Mouse (Mus musculus): ENCODE results near the gene Chmp2a. TPM values are rescaled to one million over a fixed set of nuclear protein-coding genes. Genes with fewer than 3 reads are reported as not detected.

The Chmp2a gene
- polyA plus RNA-seq, 1 experiment: 183 TPM

DNA sequence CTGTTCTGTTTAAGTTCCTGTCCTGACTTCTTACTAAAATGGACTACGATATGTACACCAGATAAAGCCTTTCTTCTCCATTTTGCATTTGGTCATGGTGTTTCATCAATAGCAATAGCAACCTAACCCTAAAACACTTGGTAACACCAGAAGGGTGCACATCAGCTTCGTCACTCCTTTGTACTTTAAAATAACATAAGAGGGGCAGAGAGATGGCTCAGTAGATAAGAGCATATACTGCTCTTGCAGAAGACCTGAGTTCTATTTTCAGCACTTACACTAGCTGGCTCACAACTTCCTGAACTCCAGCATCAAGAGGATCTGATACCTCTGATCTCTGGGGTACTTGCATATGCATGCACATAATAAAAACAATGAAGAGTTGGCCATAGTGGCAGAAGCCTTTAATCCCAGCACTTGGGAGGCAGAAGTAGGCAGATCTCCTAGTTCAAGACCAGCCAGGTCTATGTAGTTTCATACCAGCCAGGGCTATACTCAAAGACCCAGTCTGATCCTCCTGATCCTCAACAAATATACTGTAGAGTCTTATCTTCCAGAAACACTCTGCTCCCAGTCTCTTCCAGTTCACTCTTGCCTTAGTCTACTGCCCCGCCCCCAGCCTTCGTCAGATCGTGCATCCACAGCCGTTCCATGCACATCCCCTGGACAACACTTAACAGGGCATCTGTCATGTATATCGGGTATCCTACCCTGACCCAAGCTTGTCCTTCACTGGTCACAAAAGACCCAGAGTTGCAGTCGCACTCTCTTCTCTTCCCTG lies 47.0 kb downstream of the Chmp2a start:
- WGBS: 71% methylated on average over 8 of the region's 8 CpGs
- Histone ChIP-seq H3K4me3 (replicated peaks; ENCODE audit: control insufficient read depth, low read depth, low read length) (no peak overlapping the region), H3K4me1 (ENCODE audit: control insufficient read depth, insufficient read depth, low read length) (no peaks in the 10 kb centered on the region; the same call in 1 of the 2 replicates), H3K27ac (ENCODE audit: control insufficient read depth, insufficient read depth, low read depth, low read length, poor library complexity) (no peak overlapping the region)
- no peak for TF ChIP-seq CTCF (IDR thresholded peaks at IDR 0.05; ENCODE audit: control insufficient read depth, insufficient read depth, low read length)

DNA sequence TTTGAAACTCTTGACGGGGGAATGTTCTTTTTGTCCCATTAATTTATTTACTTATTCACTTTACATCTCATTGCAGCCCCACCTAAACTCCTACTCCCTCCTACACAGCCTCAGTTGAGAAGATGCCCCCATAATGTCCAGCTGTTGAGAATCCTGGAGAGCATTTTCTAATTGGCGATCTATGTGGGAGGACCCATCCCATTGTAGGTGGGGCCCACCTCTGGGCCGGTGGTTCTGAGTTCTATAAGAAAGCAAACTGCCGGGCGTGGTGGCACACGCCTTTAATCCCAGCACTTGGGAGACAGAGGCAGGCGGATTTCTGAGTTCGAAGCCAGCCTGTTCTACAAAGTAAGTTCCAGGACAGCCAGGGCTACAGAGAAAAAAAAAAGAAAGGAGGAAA lies 47.7 kb downstream of the Chmp2a start:
- H3K4me3 ChIP-seq (replicated peaks; ENCODE audit: control insufficient read depth, low read depth, low read length): no peak overlapping the region
- WGBS: 76% methylated on average over 8 of the region's 8 CpGs
- H3K4me1 ChIP-seq (ENCODE audit: control insufficient read depth, insufficient read depth, low read length): no peaks in the 10 kb centered on the region; the same call in 1 of the 2 replicates
- no peak overlapping the region for H3K27ac ChIP-seq (ENCODE audit: control insufficient read depth, insufficient read depth, low read depth, low read length, poor library complexity)
- TF ChIP-seq CTCF (IDR thresholded peaks at IDR 0.05; ENCODE audit: control insufficient read depth, insufficient read depth, low read length): no peak
- no peak for TF ChIP-seq POLR2A (IDR thresholded peaks at IDR 0.05; ENCODE audit: borderline replicate concordance, control insufficient read depth, low read depth, low read length)

DNA sequence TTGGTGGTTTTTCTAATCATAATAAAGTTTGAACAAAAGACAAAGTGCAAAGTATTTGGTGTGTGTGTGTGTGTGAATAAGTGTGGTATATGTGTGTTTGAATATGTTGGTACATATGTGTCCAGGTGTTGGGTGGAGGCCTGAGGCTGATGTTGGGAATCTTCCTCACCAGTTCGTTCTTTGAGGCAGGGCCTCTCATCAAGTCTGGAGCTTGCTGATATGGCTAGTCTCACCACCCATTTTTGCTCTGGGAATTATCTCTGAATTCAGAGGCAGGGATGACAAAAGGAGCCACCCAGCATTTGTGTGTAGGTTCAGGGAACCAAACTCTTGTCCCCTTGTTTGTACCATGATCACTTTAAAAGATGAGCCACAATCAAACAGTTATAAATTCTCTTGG lies 48.9 kb downstream of the Chmp2a start:
- H3K27ac ChIP-seq (ENCODE audit: control insufficient read depth, insufficient read depth, low read depth, low read length, poor library complexity): no peak overlapping the region
- H3K4me1 ChIP-seq (ENCODE audit: control insufficient read depth, insufficient read depth, low read length): no peaks in the 10 kb centered on the region; the same call in 1 of the 2 replicates
- no peak overlapping the region for H3K4me3 ChIP-seq (replicated peaks; ENCODE audit: control insufficient read depth, low read depth, low read length)
- no peak for TF ChIP-seq CTCF (IDR thresholded peaks at IDR 0.05; ENCODE audit: control insufficient read depth, insufficient read depth, low read length)
- no peak for TF ChIP-seq POLR2A (IDR thresholded peaks at IDR 0.05; ENCODE audit: borderline replicate concordance, control insufficient read depth, low read depth, low read length)
- 37% methylated on average over 1 of the region's 1 CpGs for WGBS

Other genes with a start within 250 kb of the Chmp2a start
- 0.27 and 1.2 TPM in 2 replicates for gene Zscan18, start 231.2 kb downstream of the Chmp2a start, polyA plus RNA-seq (2011; ENCODE audit: insufficient read depth, insufficient read length, low replicate concordance, missing spikeins)
- 3.4 and 11.5 TPM in 2 replicates for gene Zfp329, start 215.9 kb downstream of the Chmp2a start, polyA plus RNA-seq (2011; ENCODE audit: insufficient read depth, insufficient read length, low replicate concordance, missing spikeins)
- gene Zfp110, start 200.0 kb downstream of the Chmp2a start, polyA plus RNA-seq (2011; ENCODE audit: insufficient read depth, insufficient read length, low replicate concordance, missing spikeins): 14.6 and 24.9 TPM in 2 replicates
- gene Zfp128, start 153.6 kb downstream of the Chmp2a start, polyA plus RNA-seq (2011; ENCODE audit: insufficient read depth, insufficient read length, low replicate concordance, missing spikeins): 0.65 TPM in 1 of 2 replicates, not detected in the other
- 2.3 and 2.6 TPM in 2 replicates for gene Zscan22, start 137.0 kb downstream of the Chmp2a start, polyA plus RNA-seq (2011; ENCODE audit: insufficient read depth, insufficient read length, low replicate concordance, missing spikeins)
- gene Rps5, start 112.5 kb downstream of the Chmp2a start, polyA plus RNA-seq (2011; ENCODE audit: insufficient read depth, insufficient read length, low replicate concordance, missing spikeins): 895 and 1,171 TPM in 2 replicates
- gene Rnf225, start 107.4 kb downstream of the Chmp2a start, polyA plus RNA-seq (2011; ENCODE audit: insufficient read depth, insufficient read length, low replicate concordance, missing spikeins): 0.47 and 0.74 TPM in 2 replicates
- gene Zfp324, start 69.0 kb downstream of the Chmp2a start, polyA plus RNA-seq (2011; ENCODE audit: insufficient read depth, insufficient read length, low replicate concordance, missing spikeins): 0.70 and 0.80 TPM in 2 replicates
- gene Zfp446, start 57.0 kb downstream of the Chmp2a start, polyA plus RNA-seq (2011; ENCODE audit: insufficient read depth, insufficient read length, low replicate concordance, missing spikeins): 2.3 and 4.4 TPM in 2 replicates
- gene Slc27a5, start 36.6 kb downstream of the Chmp2a start, polyA plus RNA-seq (2011; ENCODE audit: insufficient read depth, insufficient read length, low replicate concordance, missing spikeins): 1.7 and 2.2 TPM in 2 replicates
- gene Trim28, start 35.7 kb downstream of the Chmp2a start, polyA plus RNA-seq (2011; ENCODE audit: insufficient read depth, insufficient read length, low replicate concordance, missing spikeins): 163 and 286 TPM in 2 replicates
- gene Zbtb45, start 24.8 kb downstream of the Chmp2a start, polyA plus RNA-seq (2011; ENCODE audit: insufficient read depth, insufficient read length, low replicate concordance, missing spikeins): 9.6 and 10.0 TPM in 2 replicates
- gene Ube2m, start 3.5 kb upstream of the Chmp2a start, polyA plus RNA-seq (2011; ENCODE audit: insufficient read depth, insufficient read length, low replicate concordance, missing spikeins): 132 and 135 TPM in 2 replicates
- gene Mzf1, start 20.0 kb upstream of the Chmp2a start, polyA plus RNA-seq (2011; ENCODE audit: insufficient read depth, insufficient read length, low replicate concordance, missing spikeins): 0.83 and 4.1 TPM in 2 replicates
- 0.55 and 0.77 TPM in 2 replicates for gene Vmn1r85, start 60.4 kb upstream of the Chmp2a start, polyA plus RNA-seq (2011; ENCODE audit: insufficient read depth, insufficient read length, low replicate concordance, missing spikeins)
- not detected in 2 replicates for gene Vmn1r86, start 85.1 kb upstream of the Chmp2a start, polyA plus RNA-seq (2011; ENCODE audit: insufficient read depth, insufficient read length, low replicate concordance, missing spikeins)
- gene Vmn1r87, start 105.3 kb upstream of the Chmp2a start, polyA plus RNA-seq (2011; ENCODE audit: insufficient read depth, insufficient read length, low replicate concordance, missing spikeins): not detected in 2 replicates
- 0.31 and 1.7 TPM in 2 replicates for gene Vmn1r88, start 124.8 kb upstream of the Chmp2a start, polyA plus RNA-seq (2011; ENCODE audit: insufficient read depth, insufficient read length, low replicate concordance, missing spikeins)
- not detected in 2 replicates for gene Vmn1r89, start 178.2 kb upstream of the Chmp2a start, polyA plus RNA-seq (2011; ENCODE audit: insufficient read depth, insufficient read length, low replicate concordance, missing spikeins)
- 174 and 228 TPM in 2 replicates for gene Lig1, start 242.5 kb upstream of the Chmp2a start, polyA plus RNA-seq (2011; ENCODE audit: insufficient read depth, insufficient read length, low replicate concordance, missing spikeins)
- gene Zswim9, start 243.9 kb upstream of the Chmp2a start, polyA plus RNA-seq (2011; ENCODE audit: insufficient read depth, insufficient read length, low replicate concordance, missing spikeins): 3.8 and 4.0 TPM in 2 replicates

Measured in bone marrow, adult 2 months (tissue).